Mouse (Mus musculus) effector memory CD4-positive, alpha-beta T cell, adult 7 months (primary cell): ENCODE data around the gene Fance. TPM values are rescaled to one million over a fixed set of nuclear protein-coding genes. Genes with fewer than 3 reads are reported as not detected.

Experiments used
- polyA plus RNA-seq: library from polyadenylated mRNA; unstranded; fragments of 100-300 nt; shearing (Covaris generic); gene quantifications from one replicate; pipeline ENCODE4 v1.2.1, GENCODE M21; 2017

Fance gene
- polyA plus RNA-seq = 15.5 TPM

DNA sequence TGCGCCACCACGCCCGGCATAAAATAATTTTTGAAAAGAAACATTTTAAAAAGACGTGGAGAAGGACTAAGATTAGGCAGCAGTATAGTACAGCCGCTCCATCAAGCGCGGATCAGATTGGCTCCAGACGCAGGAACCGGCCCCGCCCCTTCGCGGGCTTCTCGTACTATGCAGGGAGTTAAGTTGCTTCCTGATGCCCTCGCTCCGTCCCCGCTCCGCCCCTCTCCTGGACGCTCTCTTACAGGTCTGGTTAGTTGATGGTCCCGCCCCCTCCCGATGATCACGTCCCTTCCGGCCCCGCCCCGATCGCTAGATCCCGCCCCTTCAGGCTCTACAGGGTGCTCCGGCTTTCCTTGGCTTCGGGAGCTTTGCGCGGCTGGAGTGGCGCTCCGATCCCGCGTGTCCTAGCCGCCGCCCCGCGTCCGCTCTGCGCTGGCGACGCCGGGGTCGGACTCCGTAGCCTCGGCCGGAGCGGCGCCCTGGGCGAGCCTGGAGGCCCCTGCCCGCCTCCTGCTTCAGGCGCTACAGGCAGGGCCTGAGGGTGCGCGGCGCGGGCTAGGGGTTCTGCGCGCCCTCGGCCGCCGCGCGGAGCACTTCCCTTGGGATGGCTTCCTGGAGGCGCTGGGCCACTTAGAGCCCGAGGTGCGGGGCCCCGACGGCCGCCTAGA is at the start of gene Fance:
TSS of gene Fance (plus strand) at position 308 of the 668 bp plus-strand sequence.

GRCm38 (mm10) chr17:28328366-28328928 is 15.1 kb downstream of the Fance start, which contains the start of gene Rpl10a:
Rpl10a (plus strand) TSS chr17:28328471.

GRCm38 (mm10) chr17:28350466-28351352 is 37.4 kb downstream of the Fance start, which contains the start of gene Tead3:
Tead3 (minus strand) TSS chr17:28350817.

DNA sequence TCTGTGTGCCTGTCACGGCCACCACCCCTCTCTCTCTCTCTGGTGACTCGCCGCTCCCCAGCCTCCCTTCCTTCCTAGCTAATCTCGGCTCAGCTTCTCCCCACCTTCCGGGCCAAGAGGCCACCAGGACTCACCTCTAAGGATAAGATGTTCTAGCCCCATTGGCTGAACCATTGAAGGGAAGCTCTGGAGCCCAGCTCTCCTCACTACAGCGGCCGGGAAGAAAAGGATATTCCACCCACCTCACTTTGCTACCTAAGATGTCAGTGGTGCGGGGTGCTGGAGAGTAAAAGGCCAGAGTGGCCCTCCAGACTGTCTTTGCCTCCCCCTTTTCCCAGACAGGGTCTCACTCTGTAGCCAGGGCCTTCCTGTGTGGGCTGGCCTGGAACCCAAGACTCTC is 51.8 kb downstream of the Fance start, which contains the start of gene Tulp1:
TSS of gene Tulp1 (minus strand) at position 101 of the 400 bp plus-strand sequence.

Other genes starting within 250 kb of the Fance start
- 0.69 TPM for gene Tcp11, start 232.9 kb upstream of the Fance start, polyA plus RNA-seq
- 0.21 TPM for gene Scube3, start 171.4 kb upstream of the Fance start, polyA plus RNA-seq
- gene Zfp523, start 136.4 kb upstream of the Fance start, polyA plus RNA-seq = 18.0 TPM
- gene Def6, start 105.7 kb upstream of the Fance start, polyA plus RNA-seq = 192 TPM
- gene Ppard, start 80.8 kb upstream of the Fance start, polyA plus RNA-seq = 3.7 TPM
- gene Rpl10a, start 15.0 kb downstream of the Fance start, polyA plus RNA-seq = 257 TPM
- gene Tead3, start 37.3 kb downstream of the Fance start, polyA plus RNA-seq = not detected
- 0.87 TPM for gene Tulp1, start 51.7 kb downstream of the Fance start, polyA plus RNA-seq
- 67.9 TPM for gene Fkbp5, start 204.0 kb downstream of the Fance start, polyA plus RNA-seq
- not detected for gene Armc12, start 217.3 kb downstream of the Fance start, polyA plus RNA-seq
- gene Clpsl2, start 235.9 kb downstream of the Fance start, polyA plus RNA-seq = not detected
- gene Clps, start 247.2 kb downstream of the Fance start, polyA plus RNA-seq = not detected